Mouse (Mus musculus): Measurements from ENCODE around the gene Olfr877. TPM values are rescaled to one million over a fixed set of nuclear protein-coding genes. Genes with fewer than 3 reads are reported as not detected.

The Olfr877 gene
- polyA plus RNA-seq (2015; fragmentation: Nextera tagmentation; extraction: Ambion mirVana), result not detected in 2 replicates

- Histone ChIP-seq H3K4me1 (replicated peaks) (no peaks in the 10 kb centered on the region), H3K36me3 (no peaks in the 10 kb centered on the region), H3K4me3 (replicated peaks) (no peak within 1 kb of the TSS), H3K4me2 (replicated peaks) (no peak within 1 kb of the TSS), H3K27me3 (no peaks in the 10 kb centered on the region), H3K9ac (replicated peaks) (no peak within 1 kb of the TSS), H3K27ac (no peak within 1 kb of the TSS), H3K9me3 (no peaks in the 10 kb centered on the region)
- ATAC-seq, result no peak
- 79% methylated on average over 4 of the region's 4 CpGs for whole genome bisulfite sequencing
Observed at GRCm38 (mm10) chr9:37853969-37854368, at the start of gene Olfr877. TSS of gene Olfr877 (plus strand) at chr9:37854269.

DNA sequence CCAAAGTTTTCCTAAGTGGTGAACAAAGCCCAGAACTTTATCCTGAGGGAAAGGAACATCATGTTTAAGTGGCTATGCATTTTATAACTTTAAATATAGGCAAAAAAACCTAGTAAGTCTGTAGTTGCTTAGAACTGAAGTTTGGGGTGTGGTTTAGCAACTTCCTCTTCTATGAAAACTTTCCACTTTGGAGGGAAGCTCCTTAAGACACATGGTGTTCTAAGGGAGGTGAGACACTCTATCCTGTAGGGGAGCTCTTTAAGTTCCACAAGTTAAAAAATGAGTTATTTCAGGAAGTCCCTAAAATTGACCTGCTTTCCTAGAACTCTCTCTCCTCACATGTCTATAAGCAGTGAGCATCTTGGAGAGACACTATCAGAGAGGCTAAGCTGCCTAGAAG lies 46.8 kb upstream of the Olfr877 start:
- no peaks in the 10 kb centered on the region for H3K4me1 ChIP-seq (replicated peaks)
- no peak overlapping the region for H3K9ac ChIP-seq (replicated peaks)
- no peaks in the 10 kb centered on the region for H3K27me3 ChIP-seq
- no peak for ATAC-seq
- no peaks in the 10 kb centered on the region for H3K9me3 ChIP-seq
- no peaks in the 10 kb centered on the region for H3K36me3 ChIP-seq
- no peak overlapping the region for H3K4me2 ChIP-seq (replicated peaks)
- H3K27ac ChIP-seq, result no peak overlapping the region
- no peak overlapping the region for H3K4me3 ChIP-seq (replicated peaks)

DNA sequence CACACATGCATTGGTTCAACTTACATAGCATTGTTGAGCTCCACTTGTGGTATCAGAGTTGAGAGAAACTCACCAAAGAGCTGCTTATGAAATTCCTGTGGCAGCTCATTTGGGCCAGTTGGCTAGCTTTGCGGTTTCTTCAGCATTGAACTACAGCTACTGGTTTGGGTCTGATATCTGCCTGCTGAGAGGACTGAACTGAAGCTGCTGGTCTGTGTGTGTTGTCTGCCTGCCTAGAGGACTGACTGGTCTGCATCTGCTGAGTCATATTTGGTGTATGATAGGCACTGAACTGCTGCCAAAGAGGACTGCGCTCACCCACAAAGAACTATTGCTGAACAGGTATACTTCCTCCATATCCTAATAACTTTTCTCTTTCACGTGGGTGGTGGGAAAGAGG lies 45.6 kb upstream of the Olfr877 start:
- Histone ChIP-seq H3K9me3 (no peaks in the 10 kb centered on the region), H3K27ac (no peak overlapping the region), H3K4me1 (replicated peaks) (no peaks in the 10 kb centered on the region), H3K4me2 (replicated peaks) (no peak overlapping the region), H3K9ac (replicated peaks) (no peak overlapping the region), H3K36me3 (no peaks in the 10 kb centered on the region), H3K4me3 (replicated peaks) (no peak overlapping the region), H3K27me3 (no peaks in the 10 kb centered on the region)
- no peak for ATAC-seq
- 92% methylated on average over 3 of the region's 3 CpGs for WGBS

- Histone ChIP-seq H3K27ac (no peak overlapping the region), H3K4me2 (replicated peaks) (no peak overlapping the region), H3K9ac (replicated peaks) (no peak overlapping the region), H3K27me3 (no peaks in the 10 kb centered on the region), H3K9me3 (no peaks in the 10 kb centered on the region), H3K4me3 (replicated peaks) (no peak overlapping the region), H3K4me1 (replicated peaks) (no peaks in the 10 kb centered on the region), H3K36me3 (no peaks in the 10 kb centered on the region)
- 78% methylated on average over 2 of the region's 2 CpGs for WGBS
- ATAC-seq, result no peak
Observed at GRCm38 (mm10) chr9:37808976-37809375, 45.1 kb upstream of the Olfr877 start.

DNA sequence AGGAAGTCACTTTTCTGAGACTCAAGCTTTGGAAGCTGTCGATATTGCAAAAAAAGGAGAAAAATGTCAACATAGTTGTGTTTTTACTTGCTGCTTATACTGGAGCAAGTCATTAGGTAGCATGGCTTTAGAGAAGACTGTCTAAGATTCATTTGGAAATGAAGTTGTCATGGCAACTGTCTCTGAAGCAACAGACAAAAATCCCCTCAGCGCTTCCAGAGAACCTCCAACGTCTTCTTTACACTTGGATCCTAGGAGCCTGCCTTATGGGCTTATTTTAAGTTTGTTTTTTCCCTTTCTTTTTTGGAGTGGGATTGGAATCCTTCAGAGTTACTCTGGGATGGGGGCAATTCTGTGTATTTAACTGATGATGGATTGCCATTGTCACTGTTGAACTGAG lies 39.4 kb upstream of the Olfr877 start:
- no peaks in the 10 kb centered on the region for H3K36me3 ChIP-seq
- H3K27ac ChIP-seq, result no peak overlapping the region
- H3K4me1 ChIP-seq (replicated peaks), result no peaks in the 10 kb centered on the region
- no peak overlapping the region for H3K4me3 ChIP-seq (replicated peaks)
- H3K9ac ChIP-seq (replicated peaks), result no peak overlapping the region
- no peak for ATAC-seq
- H3K9me3 ChIP-seq, result no peaks in the 10 kb centered on the region
- 46% methylated on average over 3 of the region's 3 CpGs for WGBS
- H3K27me3 ChIP-seq, result no peaks in the 10 kb centered on the region
- no peak overlapping the region for H3K4me2 ChIP-seq (replicated peaks)

GRCm38 (mm10) chr9:37829881-37830280 lies 24.2 kb upstream of the Olfr877 start:
- no peaks in the 10 kb centered on the region for H3K36me3 ChIP-seq
- H3K9ac ChIP-seq (replicated peaks), result no peak overlapping the region
- H3K27ac ChIP-seq, result no peak overlapping the region
- no peaks in the 10 kb centered on the region for H3K9me3 ChIP-seq
- no peak overlapping the region for H3K4me3 ChIP-seq (replicated peaks)
- no peak for ATAC-seq
- no peak overlapping the region for H3K4me2 ChIP-seq (replicated peaks)
- H3K27me3 ChIP-seq, result no peaks in the 10 kb centered on the region
- H3K4me1 ChIP-seq (replicated peaks), result no peaks in the 10 kb centered on the region

GRCm38 (mm10) chr9:37833341-37833740 lies 20.7 kb upstream of the Olfr877 start:
- Histone ChIP-seq H3K9ac (replicated peaks) (no peak overlapping the region), H3K9me3 (no peaks in the 10 kb centered on the region), H3K4me2 (replicated peaks) (no peak overlapping the region), H3K27me3 (no peaks in the 10 kb centered on the region), H3K4me3 (replicated peaks) (no peak overlapping the region), H3K27ac (no peak overlapping the region), H3K4me1 (replicated peaks) (no peaks in the 10 kb centered on the region), H3K36me3 (no peaks in the 10 kb centered on the region)
- WGBS, result 87% methylated on average over 1 of the region's 1 CpGs
- ATAC-seq, result no peak

- no peaks in the 10 kb centered on the region for H3K27me3 ChIP-seq
- H3K4me3 ChIP-seq (replicated peaks), result no peak overlapping the region
- WGBS, result 93% methylated on average over 2 of the region's 2 CpGs
- H3K36me3 ChIP-seq, result no peaks in the 10 kb centered on the region
- no peak overlapping the region for H3K27ac ChIP-seq
- no peak overlapping the region for H3K4me2 ChIP-seq (replicated peaks)
- no peaks in the 10 kb centered on the region for H3K4me1 ChIP-seq (replicated peaks)
- no peaks in the 10 kb centered on the region for H3K9me3 ChIP-seq
- no peak overlapping the region for H3K9ac ChIP-seq (replicated peaks)
- no peak for ATAC-seq
Observed at GRCm38 (mm10) chr9:37849267-37849666, 4.8 kb upstream of the Olfr877 start.

GRCm38 (mm10) chr9:37863325-37863724 lies 9.3 kb downstream of the Olfr877 start:
- H3K27ac ChIP-seq, result no peak overlapping the region
- H3K4me3 ChIP-seq (replicated peaks), result no peak overlapping the region
- H3K36me3 ChIP-seq, result no peaks in the 10 kb centered on the region
- no peak for ATAC-seq
- H3K27me3 ChIP-seq, result no peaks in the 10 kb centered on the region
- H3K9ac ChIP-seq (replicated peaks), result no peak overlapping the region
- 79% methylated on average over 1 of the region's 1 CpGs for WGBS
- H3K4me1 ChIP-seq (replicated peaks), result no peaks in the 10 kb centered on the region
- H3K4me2 ChIP-seq (replicated peaks), result no peak overlapping the region
- no peaks in the 10 kb centered on the region for H3K9me3 ChIP-seq

DNA sequence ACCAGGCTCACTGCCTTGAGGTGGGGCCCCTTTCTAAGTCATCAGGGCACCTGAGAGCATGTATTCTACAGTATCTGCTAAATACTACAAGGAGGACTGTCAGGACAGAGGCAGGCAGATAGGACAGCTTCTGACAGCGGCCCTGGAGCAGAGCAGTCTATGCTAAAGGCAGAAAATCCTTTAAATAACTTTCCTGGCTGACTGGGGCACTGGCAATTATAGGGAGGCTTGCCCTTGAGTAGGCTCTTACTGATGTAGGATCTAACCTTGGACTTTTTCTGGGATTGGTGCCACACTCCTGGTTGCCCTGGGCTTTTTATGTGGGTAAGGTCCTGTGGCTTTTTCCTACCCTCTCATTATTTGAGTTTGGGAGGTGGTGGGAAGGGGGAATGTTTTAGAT lies 16.2 kb downstream of the Olfr877 start:
- no peak overlapping the region for H3K27ac ChIP-seq
- H3K36me3 ChIP-seq, result no peaks in the 10 kb centered on the region
- no peaks in the 10 kb centered on the region for H3K27me3 ChIP-seq
- 69% methylated on average over 1 of the region's 1 CpGs for WGBS
- H3K4me1 ChIP-seq (replicated peaks), result no peaks in the 10 kb centered on the region
- no peak overlapping the region for H3K4me3 ChIP-seq (replicated peaks)
- H3K9me3 ChIP-seq, result no peaks in the 10 kb centered on the region
- H3K9ac ChIP-seq (replicated peaks), result no peak overlapping the region
- H3K4me2 ChIP-seq (replicated peaks), result no peak overlapping the region
- ATAC-seq, result no peak

- ATAC-seq, result no peak
- Histone ChIP-seq H3K27me3 (no peaks in the 10 kb centered on the region), H3K4me1 (replicated peaks) (no peaks in the 10 kb centered on the region), H3K27ac (no peak overlapping the region), H3K4me2 (replicated peaks) (no peak overlapping the region), H3K9ac (replicated peaks) (no peak overlapping the region), H3K4me3 (replicated peaks) (no peak overlapping the region), H3K9me3 (no peaks in the 10 kb centered on the region), H3K36me3 (no peaks in the 10 kb centered on the region)
- WGBS, result 88% methylated on average over 1 of the region's 1 CpGs
Observed at GRCm38 (mm10) chr9:37871097-37871496, 17.0 kb downstream of the Olfr877 start.

DNA sequence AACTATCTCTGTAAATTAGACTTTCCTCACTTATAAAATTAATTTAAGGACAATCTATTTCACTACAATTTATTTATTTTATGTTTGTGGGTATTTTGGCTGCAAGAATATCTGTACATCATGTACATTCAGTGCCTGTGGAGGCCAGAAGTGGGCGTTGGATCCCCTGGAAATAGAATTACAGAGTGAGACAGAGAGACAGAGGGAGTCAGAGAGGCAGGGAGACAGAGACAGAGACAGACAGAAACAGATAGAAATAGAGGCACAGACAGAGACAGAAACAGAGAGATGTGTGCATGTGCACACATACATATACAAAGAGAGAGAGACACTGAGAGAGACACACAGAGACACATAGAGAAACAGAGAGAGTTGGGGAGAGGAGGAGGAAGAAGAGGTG lies 17.5 kb downstream of the Olfr877 start:
- Histone ChIP-seq H3K9ac (replicated peaks) (no peak overlapping the region), H3K36me3 (no peaks in the 10 kb centered on the region), H3K4me2 (replicated peaks) (no peak overlapping the region), H3K27ac (no peak overlapping the region), H3K4me1 (replicated peaks) (no peaks in the 10 kb centered on the region), H3K4me3 (replicated peaks) (no peak overlapping the region), H3K9me3 (no peaks in the 10 kb centered on the region), H3K27me3 (no peaks in the 10 kb centered on the region)
- no peak for ATAC-seq
- 74% methylated on average over 1 of the region's 1 CpGs for WGBS

GRCm38 (mm10) chr9:37890960-37891359 lies 36.9 kb downstream of the Olfr877 start:
- Histone ChIP-seq H3K4me1 (replicated peaks) (0 out of 2 replicates have a peak, but pooled peaks cover 6% of the 10 kb centered on the region), H3K9me3 (no peaks in the 10 kb centered on the region), H3K27me3 (no peaks in the 10 kb centered on the region), H3K4me2 (replicated peaks) (no peak overlapping the region), H3K36me3 (no peaks in the 10 kb centered on the region), H3K9ac (replicated peaks) (no peak overlapping the region), H3K27ac (no peak overlapping the region), H3K4me3 (replicated peaks) (no peak overlapping the region)
- 13% methylated on average over 2 of the region's 2 CpGs for WGBS
- peak; percentile 66; the same call in 1 of the 2 replicates for ATAC-seq

Data from midbrain, embryonic 13.5 days (tissue).